Mouse (Mus musculus) urinary bladder, postnatal 14 days (tissue): ENCODE measurements around the gene Zcchc14.
"Not testable (repeated sequence)": the region's sequence is repeated elsewhere in the genome, so short reads cannot be mapped to it uniquely, and the experiment has no call there.

Experiments used
- DNase-seq: peaks from one replicate; pipeline ENCODE4 v3.0.0; 2021; ENCODE audit warnings: low spot score

The Zcchc14 gene

DNA sequence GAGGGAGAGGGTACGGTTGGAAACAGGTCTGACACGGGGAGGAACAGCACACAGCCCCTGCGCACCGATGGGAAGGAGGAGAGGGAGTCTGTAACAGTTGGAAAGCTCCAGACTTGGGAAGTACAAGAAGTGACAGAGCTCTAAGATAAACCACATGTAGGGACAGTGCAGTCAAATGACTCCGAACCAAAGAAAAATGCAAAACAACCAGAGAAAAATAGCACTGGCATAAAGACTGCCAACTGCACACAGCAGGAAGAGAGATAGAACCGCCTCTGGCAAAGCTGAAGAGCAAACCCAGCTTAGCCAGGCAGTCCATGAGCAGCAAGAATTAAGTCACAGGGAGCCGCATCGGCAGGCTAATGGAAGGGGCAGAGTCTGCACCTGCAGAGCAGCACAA is 29.7 kb downstream of the Zcchc14 start:
- DNase-seq = no peak

DNA sequence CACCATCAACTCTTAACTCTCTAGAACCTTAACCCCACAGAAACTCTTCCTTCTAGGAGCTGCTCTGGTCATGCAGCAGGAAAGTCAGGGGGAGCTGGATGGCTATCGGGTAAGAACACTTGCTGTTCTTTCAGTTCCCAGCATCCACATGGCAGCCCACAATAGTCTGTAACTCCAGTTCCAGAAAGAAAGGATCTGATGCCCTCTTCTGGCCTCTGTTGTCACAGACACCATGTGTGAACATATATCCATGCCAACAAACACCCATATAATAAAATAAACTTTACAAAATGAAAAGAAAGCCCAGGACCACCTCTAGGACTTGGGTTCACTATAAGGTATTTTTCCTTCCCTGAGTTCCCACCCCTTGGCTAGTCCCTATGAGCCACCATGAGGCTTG is 30.8 kb downstream of the Zcchc14 start:
- DNase-seq = no peak

DNA sequence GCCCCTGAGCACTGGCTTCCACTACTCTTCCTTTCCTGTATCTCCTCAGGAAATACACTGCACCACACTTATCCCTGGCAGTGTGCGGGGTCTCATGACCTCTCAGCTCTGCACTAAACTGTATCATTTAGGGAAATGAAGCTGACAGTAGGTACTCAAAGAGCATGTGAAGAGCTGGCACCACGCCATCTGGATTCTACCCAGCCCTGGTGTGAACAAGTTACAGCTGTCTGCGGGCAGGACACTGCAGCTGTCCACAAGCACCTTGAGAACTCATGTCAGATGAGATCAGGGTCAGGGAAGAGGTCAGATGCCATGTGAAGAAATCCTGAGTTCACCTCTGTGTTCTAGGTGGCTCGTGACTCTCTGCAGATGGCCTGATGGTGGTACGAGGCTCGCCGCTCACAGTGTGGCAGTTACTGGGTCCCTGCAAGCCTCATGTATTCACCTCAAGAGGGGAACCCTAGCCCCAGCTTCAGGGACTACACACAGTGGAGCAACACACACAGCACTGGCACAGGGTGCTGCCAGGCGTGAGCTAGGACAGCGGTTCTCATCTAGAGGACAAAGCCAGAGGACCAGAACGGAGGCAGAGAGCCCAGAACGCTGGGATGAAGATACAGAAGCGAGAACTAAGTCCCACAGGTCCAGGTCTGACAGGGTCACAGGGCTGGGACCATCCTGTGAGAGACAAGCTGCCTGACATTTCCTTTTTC is 31.7 kb downstream of the Zcchc14 start:
- DNase-seq = no peak

DNA sequence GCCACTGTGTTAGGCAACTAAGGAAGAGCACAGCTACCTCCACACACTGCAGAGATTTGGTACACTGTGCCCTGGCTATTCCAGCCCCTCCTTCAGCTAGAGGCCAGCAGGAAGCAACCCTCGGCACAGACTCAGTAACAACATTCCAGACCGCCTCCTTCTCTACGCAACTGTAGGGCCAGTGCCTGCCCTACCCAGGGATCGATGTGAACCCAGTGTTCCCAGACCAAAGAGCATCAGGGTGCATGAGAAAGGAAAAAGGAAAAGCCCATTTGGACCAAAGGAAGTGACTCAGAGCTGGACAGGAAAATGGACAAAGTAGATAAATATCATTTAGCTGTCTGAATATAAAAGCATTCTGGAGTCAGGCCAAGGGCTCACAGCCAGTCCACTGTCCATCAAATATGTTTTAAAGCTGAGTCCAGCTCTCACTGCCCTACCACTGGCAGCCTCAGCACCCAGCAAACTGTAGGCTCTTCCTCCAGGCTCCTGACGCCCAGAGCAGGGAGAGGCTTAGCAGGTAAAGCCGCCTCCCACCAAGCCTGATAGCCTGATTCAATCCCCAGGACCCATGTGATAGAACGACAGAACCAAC is 33.2 kb downstream of the Zcchc14 start:
- peak; percentile 59 for DNase-seq

DNA sequence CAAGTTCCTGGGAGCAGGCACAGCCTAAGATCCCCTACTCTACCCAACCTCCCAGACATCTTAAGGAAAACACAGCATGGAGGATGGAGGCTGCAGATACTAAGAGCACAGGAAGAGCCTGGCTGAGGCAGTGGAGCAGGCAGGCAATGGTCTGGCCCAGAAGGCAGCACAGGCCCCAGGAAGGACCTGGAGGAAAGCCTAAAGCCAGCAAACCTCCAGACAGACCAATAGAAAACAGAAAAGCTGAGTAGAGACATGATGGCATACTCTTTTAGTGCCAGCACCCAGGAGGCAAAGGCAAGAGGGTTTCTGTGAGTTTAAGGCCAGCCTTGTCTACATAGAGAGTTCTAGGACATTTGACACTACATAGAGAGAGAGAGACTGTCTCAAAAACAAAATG is 39.3 kb downstream of the Zcchc14 start:
- DNase-seq = no peak

DNA sequence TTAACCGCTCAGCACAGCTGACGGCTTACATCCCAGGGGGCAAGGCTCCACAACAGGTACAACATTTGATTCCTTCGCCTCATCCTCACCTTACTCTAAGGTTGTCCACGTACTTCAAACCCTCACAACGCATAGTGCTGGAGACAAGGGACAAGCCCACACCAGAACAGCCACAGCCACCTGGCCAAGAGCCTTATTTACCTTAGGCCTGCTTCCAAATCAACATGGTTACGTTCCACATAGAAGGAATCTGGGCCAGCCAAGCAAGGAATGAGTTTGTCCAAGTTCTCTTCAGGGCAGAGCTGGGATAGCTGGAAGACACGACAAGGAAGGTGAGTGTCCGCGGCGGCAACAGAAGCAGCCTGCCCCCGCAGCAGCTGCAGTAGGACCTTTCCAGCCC is 42.8 kb downstream of the Zcchc14 start:
- DNase-seq = no peak

DNA sequence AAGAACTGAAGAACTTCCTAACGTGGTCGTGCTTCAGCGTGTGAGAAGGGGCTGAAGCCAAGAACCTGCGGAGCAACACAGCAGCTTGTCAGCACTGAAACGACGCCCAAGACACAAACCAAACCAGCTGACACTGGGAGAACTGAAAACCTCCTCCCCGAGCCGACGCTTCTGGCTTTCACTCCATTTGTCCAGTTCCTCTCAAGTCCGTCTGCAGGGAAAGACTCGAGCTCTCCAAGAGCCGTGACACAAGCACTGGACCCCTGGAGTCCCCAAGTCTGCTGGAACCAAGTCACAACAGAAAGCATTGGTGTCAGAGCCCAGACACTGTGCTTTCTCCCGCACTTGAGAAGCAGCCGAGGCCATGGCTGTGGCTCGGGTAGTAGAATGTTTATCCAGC is 43.5 kb downstream of the Zcchc14 start:
- DNase-seq = no peak

DNA sequence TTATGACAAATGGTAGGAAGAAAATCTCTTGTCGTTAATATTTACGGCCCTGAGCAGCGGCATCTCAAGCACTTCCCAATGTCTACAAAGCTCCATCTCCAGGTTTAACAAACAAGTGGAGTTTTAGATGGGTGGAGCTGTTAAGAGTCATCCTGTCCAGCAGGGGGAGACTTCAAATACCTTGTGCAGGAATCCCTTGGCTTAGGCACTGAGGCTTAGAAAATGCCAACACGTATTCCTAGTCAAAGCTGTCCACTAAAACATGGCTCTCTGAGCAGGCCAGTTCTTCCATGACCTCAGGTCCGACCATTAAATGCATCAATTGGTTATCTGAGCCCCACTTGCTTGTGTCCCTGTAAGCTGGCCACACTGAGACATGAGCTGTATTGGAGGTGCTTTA is 45.0 kb downstream of the Zcchc14 start:
- DNase-seq = no peak

DNA sequence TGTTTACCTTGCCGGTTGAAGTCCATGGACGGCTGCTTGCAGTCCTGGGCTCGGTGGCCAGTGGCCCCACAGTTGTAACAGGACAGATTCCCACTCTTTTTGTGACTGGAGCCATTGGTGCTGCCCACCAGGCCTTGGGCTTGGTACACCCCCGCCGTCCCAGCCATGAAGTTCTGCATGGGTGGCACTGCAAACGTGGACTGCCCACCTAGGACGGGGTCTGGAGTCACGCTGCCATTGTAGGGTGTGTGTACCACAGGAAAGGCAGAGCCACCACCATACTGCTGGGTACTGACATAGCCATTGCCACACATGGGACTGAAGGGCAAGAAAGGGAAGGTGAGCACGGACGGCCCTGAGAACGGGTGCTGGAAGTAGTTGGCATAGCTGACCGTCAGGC is 48.9 kb downstream of the Zcchc14 start:
- DNase-seq = no peak

DNA sequence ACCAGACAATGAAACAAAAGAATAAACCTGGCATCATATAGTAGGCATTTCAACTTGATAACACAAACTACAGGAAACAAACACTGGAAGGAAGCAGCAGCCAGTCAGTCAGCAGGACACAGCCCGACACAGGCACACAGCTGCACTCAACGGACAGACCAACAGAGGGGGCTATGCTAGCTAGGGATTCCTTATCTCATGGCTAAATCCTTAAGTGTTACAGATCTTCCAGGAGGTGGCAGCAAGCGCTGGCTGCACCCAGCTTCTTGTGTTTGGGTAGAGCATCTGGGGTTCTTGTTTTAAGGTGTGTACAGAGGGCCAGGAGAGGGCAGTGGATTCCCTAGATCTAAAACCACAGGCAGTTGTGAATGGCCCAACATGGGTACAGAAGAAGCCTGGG is 49.8 kb downstream of the Zcchc14 start:
- DNase-seq = peak; percentile 72

DNA sequence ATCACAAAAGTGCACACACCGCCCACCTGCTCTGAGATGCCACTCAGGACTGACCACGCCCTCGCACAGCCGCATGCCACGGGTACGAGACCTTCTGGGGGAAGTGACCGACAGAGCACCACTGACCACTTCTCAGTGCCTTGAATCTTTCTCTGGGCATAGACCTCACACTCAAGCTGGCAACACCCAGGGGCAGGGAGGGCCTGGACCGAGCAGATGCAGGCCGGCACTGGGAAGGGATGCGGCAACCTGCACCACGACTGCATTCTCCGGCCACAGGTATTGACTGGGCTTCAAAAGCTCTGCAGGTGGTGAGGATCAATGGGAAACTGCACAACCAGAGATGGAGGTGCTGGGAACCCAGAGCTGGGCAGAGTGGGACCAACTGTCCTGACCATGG is 50.3 kb downstream of the Zcchc14 start:
- no peak for DNase-seq

DNA sequence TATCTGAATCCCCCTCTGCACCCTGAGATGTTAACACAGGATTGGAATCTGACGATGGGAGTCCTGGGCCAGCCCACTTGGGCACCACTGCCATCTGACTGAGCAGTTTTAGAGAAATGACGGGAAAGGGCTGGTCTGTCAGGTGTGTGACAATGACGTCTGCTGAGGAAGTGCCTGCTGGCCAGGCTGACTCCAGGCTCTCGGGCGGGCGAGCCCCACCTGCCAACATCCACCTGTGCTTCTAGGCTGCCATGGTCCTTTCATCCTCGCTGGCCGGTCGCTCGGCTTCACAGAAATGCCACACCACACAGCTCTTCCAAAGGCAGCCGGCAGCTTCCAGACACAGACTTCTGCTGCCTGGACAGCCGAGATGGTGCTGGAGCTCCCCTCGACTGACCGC is 52.9 kb downstream of the Zcchc14 start:
- no peak for DNase-seq

DNA sequence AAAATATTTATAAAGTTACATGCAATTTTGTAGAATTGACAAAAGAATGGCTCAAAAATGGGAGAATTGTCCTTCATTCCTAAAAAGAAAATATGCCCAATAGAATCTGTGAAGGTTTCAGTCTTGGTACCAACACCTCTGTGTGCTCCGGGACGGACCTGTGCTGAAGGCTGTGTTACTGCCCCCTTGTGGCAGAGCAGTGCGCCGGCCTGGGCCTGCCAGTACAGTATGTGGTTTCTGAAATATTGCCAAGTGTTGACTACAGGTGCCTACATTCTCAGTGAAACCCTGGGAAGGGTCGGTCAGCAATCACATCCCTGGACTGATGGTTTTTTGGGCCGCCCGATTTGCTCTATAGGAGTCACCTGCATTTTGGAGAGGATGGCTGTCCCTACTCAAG is 53.8 kb downstream of the Zcchc14 start:
- DNase-seq = peak; percentile 87

DNA sequence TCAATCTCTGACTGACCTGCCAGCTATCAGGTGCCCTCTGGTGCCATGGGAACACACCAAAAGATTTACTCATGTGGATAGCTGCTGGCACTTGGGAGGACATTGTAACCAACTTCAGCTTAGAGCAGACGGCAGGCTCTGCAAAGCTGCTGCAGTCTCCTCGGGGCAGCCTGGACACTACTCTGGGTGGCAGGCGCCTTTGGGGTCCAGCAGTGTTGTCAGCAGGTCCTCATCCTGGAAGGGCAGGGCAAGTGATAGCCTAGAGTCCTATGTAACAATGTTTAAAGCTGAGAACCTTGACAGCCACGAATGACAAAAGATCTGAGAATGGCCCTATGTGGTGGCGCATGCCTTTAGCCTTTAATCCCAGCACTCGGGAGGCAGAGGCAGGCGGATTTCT is 54.5 kb downstream of the Zcchc14 start:
- DNase-seq = no peak

DNA sequence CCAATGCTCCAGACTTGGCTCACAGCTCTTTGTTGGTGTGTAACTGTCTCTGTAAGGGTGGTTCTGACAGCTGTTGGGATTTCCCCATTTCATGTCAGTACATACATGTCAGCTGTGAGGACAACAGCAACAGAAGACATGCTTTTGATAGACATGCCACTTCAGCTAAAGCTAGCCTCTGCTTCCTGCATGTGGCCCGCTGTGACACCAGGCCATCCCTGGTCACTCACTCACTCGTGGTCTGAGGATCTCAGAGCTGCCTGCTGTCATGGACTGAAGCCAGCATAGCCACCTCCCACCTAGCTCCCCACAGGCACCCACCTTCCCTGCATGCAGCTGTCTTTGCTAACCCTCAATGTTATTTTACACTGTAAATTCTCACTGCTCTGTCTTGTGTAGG is 55.2 kb downstream of the Zcchc14 start:
- DNase-seq = not testable (repeated sequence)

DNA sequence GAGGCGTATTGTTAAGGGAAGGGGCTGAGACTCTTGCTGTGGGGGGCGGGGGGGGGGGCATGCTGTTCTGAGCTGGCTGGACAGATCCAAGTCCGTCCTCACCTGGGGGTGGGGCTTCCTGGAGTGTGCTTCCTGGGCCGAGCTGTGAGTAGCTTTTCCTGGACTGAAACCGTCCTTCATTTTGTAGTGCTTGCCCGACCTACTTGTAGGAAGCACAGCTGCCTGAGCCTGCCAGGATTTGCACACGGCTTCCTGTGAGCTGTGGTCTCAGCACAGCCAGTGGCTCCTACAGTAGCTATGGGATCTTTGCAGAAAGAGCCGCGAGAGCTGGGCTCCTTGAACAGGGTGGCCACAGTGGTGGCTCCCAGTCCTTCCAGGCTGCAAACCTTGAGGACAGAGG is 58.7 kb downstream of the Zcchc14 start:
- no peak for DNase-seq

DNA sequence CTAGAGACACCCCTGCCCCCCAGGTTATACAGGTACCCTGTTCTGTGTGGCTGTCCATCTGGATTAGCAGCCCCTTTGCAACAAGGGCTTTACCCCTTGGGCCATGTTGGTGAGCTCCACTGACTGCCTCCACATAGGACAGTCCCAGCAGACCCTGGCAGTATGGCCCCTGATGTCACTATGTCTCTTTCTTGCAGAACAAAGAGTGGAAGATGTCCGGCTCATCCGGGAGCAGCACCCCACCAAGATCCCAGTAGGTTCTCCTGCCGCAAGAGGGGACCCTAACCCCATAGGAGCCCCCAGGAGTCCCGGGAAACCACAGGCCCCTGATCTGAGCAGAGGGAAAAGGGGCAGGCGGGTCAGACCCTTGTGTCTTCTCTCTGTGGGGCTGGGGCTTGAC is 59.4 kb downstream of the Zcchc14 start:
- no peak for DNase-seq

DNA sequence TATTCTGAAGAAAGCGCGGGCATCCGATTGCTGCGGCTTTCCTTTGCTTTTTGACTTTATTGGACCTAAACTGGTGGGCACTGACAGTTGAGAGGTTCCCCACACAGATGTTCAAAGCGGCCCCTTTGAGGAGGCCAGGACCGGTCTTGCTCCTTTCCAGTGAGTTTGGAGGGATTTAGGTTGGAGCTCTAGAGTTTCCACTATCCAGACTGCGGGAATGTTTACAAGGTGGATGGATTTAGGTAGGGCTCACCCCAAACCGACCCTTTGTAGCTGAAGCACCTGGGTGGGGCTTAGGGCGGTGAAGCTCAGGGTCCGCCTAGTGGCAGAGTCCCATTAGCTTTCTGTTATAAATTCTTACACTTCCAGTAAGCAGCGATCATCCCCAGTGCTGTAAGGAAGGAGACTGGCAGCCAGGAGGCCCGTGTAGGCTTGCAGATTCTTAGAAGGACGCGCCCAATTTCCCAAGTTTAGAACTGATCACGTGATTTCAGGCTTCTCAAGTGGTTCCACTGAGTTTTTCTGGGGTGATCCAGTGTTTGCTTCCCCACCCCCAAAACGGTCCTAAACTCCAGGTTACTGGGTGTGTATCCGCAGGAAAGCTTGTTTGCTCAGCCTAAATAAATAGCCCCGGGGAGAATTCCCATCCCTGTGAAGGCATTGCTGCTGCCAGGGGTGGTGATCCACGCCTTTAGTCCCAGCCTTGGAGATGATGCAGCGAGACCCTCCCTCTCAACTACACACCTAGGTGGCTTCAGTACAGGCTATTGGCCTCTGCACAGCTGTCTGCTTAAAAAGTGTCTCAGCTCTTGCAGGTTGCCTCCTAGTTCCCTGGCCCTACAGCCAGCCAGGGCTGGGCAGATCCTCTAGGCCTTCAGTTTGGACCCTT is 61.3 kb downstream of the Zcchc14 start:
- peak; percentile 41 for DNase-seq

DNA sequence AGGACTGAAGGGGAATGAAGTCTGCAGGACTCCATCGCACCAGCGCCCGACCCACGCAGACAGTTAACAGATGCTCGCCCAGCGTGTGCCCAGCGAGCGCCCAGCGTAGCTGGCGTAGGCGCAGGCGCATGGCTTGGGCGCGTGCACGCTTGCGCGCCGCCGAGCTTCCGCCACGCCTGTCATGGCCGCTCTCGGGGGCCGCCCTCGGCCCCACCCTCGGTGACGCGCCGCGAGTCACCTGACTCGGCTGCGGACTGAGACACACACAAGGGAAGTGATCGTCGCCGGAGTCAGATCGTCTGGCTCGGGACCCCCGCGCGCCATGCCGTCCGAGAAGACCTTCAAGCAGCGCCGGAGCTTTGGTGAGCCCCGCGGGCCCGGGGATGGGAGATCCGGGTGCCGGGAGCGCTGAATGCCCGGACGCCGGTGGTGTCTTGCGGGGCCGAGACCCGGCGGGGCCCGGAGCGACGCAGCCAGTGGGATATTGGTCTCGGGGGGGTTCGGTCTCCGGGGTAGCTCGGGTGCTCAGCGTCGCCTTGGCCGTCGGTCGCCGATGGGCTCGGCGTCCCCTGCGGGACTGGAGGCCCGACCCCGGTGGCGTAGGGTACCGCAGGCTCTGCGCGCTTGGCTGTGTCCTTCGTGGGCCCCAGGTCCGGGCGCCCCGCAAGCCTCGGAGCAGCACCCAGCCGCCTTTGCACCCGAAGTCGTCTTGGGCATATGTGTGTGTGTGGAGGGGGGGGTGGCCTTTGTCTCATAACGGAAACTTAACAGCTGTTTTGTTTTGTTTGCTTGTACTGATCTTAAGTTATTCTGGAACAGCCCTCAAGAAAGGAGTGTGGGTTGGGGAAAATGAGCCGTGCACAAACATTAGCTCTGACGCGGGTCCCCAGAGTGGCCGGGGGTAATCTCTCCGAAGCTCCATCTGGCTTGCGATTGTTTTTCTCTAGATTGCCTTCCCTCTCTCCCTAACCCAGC is 62.2 kb downstream of the Zcchc14 start, which contains the start of gene Map1lc3b:
Gene Map1lc3b (plus strand): TSS at position 159 of the 975 bp plus-strand sequence.
- peak; percentile 93 for DNase-seq

DNA sequence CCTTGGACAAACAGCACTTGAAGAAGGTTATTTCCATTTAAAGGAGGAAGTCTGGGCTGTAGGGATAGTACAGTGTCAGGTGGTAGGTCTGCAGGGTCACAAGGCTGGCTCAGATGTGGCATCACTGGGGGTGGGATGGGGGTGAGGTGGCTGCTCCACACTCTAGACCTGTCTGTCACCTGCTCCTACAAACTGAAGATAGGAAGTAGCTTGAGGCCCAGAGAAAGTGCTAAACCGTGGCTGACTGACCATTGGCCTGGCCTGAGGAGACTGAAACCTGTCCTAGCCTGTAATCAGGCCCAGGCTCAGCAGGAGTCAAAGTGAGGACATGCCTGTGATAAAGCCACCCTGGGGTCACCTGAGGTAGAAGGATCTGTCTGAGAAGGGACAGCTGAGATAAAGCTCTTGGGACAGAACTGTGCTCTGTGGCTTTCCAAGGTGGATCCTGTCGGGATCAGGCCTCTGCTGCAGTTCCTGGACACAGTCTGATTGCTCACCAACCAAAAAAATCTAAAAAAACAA is 63.4 kb downstream of the Zcchc14 start:
- no peak for DNase-seq

DNA sequence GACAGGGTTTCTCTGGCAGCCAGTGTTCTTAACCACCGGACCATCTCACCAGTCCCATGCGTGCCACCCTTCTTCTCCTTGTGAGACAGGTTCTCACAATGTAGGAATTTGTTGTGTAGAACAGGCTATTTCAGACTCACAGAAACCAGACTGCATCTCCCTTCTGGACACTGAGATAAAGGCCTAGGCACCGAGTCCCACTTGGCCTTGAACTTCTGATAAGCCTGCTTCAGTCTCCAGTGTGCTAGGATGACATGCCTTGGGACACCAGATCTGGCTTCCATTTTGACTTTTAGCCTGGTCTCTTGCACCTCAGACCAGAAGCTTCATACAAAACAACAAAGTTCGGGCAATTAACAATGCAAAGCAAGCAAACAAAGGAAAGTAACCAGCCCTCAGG is 64.0 kb downstream of the Zcchc14 start:
- DNase-seq = no peak
